Mouse (Mus musculus) G1E (cell line): ENCODE results near the gene Jhy.

ENCODE experiments used
- CTCF ChIP-seq: IDR thresholded peaks from 2 replicates; pipeline ENCODE4 v1.5.1; 2012; ENCODE audit warnings: low read depth, low read length, inconsistent platforms, mixed read lengths
- GATA1 ChIP-seq: IDR thresholded peaks from 2 replicates; pipeline ENCODE4 v1.6.1; 2012; ENCODE audit warnings: borderline replicate concordance, low read length, inconsistent platforms, mixed read lengths
- GATA2 ChIP-seq: IDR thresholded peaks from 2 replicates; pipeline ENCODE4 v1.6.1; 2012; ENCODE audit warnings: low read depth, low read length, inconsistent platforms, borderline replicate concordance

- TF ChIP-seq CTCF (no peak), GATA1 (no peak), GATA2 (no peak)
Measured at GRCm38 (mm10) chr9:40994075-40994474, 30.2 kb upstream of the Jhy start.
